Mouse (Mus musculus): ENCODE measurements around the gene App.

DNA sequence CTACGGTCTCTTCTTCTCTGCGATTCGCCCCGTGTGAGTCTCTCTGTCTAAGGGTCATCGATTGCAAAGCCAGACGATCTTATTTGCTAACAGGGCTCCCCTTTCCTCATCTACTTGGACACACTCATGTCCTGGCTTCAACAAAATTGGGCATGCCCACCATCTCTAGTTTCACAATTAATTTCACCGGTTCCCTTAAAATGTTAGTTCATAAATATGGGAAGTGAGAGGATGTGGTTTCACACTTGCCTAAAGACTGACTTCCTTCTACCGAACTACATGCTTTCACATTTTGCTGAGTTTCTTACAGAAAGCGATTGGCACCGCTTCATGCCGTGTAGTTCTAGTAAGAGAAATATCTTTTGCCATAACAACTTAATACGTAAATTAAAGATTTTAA, 101.8 kb downstream of the App start:
- TF ChIP-seq GATA1 (IDR thresholded peaks at IDR 0.05; ENCODE audit: borderline replicate concordance, low read length) (no peak), FLI1 (IDR thresholded peaks at IDR 0.05; ENCODE audit: low read length) (no peak)

Data from megakaryocyte, embryonic 14.5 days (primary cell).